Mouse (Mus musculus): ENCODE measurements around the gene Samhd1.
"Not testable (repeated sequence)": the region's sequence is repeated elsewhere in the genome, so short reads cannot be mapped to it uniquely, and the experiment has no call there.

Samhd1 gene

DNA sequence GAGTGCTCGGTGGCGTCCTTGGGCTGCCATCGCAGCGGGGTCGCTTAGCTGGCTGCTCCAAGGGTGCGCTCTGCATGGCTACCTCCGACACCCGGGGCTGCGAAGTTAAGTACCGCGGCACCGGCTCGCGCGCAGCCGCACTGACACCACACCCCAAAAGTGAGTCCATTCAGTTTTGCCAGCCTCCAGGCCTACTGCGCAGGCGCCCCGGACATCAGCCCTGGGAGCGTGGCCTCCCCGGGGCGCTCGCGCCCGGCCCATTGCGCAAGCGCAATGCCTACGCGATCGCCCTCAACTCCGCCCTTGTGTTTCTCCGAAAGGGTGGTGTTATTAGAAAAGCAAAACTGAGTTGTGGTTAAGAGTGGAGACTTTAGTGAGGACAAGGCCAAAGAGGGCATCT is at the start of gene Samhd1:
Samhd1 (minus strand) TSS at position 252 of the 400 bp plus-strand sequence.
- DNase-seq, result peak; percentile 94

DNA sequence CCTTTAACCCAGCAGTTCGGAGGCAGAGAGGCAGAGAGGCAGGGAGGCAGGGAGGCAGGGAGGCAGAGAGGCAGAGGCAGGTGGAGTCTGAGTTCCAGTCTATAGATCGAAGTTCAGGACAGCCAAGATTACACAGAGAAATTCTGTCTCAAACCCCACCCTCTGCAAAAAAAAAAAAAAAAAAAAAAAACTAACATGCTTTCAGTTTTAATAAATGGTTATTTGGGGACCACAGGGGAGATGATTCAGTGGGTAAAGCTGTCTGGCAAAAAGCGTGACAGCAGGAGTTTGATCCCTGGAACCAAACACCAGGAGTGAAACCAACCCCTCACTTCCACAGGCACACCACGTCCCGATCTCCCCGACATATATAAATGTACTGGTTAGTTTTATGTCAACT is 43.1 kb upstream of the Samhd1 start:
- no peak for DNase-seq

DNA sequence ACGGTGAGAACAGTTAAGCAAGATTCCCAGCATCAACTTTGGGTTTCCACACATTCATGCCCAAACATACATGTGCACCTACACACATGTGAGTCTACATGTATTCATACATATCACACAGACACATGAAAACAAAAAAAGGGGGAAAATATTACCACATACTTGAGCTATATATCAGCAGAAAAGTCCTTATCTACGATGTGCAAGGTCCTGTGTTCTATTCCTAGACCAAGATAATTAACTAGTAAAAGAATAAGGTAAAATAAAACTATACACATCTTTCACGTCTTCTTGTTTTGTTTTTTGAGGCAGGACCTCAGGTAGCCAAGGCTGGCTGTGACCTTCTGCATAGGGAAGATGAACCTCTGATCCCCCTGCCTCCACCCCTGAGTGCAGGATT is 41.2 kb upstream of the Samhd1 start:
- DNase-seq, result no peak

DNA sequence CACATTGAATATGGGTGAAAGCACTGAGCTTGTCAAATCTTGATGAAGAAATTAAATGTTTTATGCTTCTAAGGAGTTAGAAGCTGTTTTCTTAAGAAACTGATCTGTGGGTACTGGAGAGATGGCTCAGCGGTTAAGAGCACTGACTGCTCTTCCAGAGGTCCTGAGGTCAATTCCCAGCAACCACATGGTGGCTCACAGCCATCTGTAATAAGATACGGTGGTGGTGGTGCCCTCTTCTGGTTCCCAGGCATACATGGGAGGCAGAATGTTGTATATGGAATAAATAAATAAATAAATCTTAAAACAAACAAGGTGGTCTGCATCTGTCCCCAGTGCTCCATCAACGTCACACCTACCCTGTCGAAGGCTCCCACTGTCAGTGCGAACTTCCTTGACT is 39.4 kb upstream of the Samhd1 start:
- DNase-seq, result no peak

DNA sequence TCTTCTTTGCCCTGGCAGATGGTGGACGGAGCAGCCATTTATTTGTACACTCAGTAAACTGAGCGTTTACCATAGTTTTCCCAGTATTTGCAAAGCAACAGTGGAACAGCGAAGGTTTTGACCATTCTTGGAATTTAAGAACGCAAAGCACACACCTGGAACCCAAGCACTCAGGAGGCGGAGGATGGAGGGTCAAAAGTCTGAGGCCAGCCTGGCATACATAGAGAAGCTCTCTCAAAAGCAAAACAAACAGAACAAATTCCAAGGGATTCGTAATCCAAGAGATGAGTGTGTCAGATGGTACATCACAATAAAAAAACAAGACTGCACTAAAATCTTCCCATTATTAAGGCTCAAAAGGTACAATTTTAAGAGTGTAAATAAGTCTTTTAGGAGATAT is 38.5 kb upstream of the Samhd1 start:
- no peak for DNase-seq

DNA sequence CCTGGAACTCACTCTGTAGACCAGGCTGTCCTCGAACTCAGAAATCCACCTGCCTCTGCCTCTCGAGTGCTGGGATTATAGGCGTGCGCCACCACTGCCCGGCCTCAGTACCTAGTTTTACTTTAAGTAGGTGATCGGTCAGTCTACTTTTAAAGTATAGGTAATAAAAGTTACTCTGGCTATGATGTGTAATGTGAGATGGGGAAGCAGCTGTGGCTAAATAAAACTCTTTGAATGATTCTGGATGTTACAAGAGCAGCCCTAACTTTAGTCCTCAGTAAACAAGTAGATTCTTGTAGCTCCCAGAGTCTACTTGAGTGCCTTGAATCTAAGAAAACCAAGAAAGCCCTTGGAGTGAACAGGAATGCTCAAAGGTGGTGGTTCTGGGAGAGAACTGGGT is 37.9 kb upstream of the Samhd1 start:
- DNase-seq, result no peak

DNA sequence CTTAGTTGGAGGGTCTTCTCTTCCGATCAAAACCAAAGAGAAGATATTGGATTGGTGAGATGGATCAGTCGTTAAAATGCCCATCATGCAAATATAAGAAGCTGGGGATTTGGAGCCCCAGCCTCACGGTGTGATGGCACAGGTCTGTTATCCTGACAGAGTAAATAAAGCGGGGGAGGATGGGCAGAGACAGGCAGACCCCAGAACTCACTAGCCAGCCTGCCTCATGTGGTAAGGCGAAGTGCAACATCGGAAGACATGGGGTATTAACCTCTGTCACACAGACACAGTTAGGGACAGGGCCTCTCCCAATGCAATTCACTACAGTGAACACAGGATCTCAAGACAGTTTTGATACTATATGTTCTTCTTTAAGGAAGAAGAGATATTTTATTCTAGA is 35.6 kb upstream of the Samhd1 start:
- DNase-seq, result no peak

DNA sequence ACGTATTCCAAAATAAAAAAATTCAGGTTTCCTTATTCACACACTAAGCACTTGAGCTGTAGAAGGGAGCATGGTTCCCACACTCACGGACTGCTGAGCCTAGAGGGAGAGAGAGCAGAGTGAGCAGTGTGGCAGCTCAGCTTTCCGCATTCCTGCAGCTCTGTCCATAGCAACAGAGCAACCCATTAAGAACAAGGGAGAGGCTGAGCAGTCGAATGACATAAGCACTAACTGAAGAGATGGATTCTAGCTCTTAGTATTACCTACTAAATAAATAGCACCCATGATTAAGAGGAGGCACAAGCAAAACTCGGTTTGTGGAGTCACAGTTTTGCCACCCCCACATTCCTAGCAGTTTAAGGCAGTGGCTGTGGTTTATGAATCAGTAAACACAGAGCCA is 35.1 kb upstream of the Samhd1 start:
- DNase-seq, result peak; percentile 6

DNA sequence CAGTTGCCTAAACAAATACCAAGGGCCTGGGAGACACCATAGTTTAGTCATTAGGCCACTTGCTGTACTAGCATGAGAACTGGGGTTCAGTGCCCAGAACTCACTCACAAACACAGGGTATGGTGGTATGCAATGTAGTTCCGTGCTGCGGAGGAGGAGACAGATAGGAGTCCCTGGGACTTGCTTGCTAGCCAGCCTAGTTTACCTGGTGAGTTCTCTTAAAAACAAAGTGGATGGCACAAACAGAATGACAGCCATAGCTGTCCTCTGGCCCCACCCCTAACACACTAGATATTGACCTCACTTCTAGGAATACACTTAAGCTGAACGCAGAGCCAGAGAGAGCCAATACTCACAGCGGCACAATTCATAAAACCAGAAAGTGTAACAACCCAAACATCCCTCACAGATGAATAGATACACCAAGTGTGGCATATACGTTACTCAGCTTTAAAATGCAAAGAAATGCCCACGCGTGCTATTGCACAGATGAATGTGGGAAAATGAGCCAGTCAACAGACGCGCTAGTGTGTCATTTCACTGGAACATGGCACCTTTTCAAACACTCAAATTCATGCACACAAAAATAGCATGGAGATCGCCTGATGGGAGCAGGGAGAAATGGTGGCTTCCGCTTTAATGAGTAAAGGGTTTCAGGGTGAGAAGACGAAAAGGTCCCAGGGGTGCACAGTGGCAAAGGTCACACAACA is 31.5 kb upstream of the Samhd1 start:
- peak; percentile 19 for DNase-seq

DNA sequence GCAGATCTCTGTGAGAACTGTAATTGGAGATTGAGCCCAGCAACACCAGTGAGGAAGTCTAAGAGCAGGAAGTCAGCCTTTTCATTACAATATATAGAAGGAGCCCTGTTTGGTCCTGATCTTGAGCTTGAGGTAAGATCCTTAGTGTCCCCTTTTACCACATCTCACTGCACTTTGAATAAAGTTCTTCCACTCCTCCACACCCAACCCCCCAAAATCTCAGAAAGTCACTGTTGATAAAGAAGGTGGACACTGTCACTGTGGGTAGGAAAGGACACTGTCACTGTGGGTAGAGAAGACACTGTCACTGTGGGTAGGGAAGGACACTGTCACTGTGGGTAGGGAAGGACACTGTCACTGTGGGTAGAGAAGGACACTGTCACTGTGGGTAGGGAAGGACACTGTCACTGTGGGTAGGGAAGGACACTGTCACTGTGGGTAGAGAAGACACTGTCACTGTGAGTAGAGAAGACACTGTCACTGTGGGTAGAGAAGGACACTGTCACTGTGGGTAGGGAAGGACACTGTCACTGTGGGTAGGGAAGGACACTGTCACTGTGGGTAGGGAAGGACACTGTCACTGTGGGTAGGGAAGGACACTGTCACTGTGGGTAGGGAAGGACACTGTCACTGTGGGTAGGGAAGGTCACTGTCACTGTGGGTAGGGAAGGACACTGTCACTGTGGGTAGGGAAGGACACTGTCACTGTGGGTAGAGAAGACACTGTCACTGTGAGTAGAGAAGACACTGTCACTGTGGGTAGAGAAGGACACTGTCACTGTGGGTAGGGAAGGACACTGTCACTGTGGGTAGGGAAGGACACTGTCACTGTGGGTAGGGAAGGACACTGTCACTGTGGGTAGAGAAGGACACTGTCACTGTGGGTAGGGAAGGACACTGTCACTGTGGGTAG is 30.5 kb upstream of the Samhd1 start:
- not testable (repeated sequence) for DNase-seq

DNA sequence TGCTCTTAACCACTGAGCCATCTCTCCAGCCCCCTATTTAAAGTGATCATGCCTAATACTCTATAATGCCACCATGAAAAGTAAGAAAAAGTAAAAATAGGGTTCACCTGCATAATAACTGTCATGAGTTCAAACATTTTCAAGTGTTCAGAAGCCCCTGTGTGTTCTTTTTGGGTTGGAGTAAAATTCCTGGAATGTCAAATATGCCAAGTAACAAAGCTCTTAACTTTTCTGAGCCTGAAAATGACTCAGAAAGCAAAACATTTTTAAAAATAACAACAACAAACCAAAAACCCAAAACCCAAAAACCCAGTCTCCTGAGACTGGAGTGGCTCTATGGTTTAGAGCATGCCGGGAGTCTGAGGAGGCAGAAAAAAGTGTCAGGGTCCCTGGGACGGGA is 29.0 kb upstream of the Samhd1 start:
- no peak for DNase-seq

DNA sequence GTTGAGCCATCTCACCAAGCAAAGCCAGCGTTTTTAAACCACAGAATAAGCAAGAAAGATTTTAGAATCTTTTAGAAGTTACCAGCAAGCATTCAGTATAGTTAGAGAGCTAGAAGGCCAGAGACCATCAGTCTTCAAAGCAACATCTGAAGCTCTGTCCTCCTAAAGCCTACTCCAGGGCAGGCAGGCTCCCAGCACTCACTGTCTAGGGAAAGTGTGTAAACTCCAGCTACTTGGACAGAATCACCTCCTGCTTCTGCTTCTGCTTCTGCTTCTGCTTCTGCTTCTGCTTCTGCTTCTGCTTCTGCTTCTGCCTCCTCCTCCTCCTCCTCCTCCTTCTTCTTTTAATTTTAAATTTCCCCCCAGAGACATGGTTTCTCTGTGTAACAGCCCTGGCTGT is 21.0 kb upstream of the Samhd1 start:
- no peak for DNase-seq

DNA sequence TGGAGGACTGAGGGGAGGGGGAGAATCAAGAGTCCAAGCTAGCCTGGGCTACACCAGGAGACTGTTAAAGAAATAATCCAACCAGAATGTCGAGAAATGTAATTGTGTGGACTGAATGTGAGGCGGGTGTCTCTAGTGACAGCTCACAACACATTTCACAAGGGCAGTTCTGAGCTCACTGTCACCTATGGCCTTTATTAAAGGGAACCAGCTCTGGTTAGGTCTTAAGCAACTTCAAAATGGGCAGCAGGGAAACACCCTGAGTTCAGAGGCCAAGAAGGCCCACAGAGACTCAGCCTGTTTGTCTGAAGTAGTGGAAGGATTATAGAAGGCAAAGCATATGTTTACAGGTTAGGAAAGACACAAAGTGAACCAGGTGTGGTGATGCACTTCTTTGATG is 18.2 kb upstream of the Samhd1 start:
- no peak for DNase-seq

DNA sequence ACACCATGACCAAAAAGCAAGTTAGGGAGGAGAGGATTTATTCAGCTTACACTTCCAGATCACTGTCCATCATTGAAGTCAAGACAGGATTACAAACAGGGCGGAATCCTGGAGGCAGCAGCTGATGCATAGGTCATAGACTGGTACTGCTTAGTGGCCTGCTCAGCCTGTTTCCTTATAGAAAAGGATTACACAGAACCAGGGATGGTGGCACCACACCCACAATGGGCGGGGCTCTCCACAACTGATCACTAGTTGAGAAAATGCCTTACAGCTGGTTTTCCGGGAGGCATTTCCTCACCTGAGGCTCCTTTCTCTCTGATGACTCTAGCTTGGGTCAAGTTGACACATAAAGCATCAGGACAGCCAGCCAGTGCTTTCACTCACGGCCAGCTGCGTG is 13.4 kb upstream of the Samhd1 start:
- no peak for DNase-seq

DNA sequence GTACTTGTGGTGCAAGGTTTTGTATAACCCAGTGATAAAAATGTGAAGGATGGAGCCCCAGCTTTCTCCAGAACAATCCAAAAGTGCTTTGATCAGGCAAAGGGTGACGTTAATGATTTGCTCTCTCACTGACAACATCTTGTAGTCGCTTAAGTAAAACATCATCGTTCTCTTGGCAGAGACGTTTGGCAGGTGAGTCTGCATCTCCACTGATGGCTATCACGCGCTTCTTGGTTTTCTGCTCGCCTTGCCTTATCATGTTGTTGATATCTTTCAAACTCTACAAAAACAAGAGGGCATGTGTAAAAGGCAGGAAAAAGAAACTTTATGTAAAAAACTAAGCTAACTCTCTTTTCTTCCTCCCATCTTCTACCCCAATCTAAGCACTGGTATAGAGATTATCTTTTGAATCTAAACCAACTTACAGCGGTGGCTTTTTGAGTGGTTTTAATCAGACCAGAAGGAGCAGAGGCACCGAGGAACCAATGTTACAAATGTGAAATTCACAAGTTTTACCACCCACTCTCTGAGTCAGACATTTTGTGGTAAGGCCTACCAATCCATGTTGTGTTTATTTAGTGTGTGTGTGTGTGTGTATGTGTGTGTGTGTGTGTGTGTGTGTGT is 12.4 kb upstream of the Samhd1 start:
- no peak for DNase-seq

DNA sequence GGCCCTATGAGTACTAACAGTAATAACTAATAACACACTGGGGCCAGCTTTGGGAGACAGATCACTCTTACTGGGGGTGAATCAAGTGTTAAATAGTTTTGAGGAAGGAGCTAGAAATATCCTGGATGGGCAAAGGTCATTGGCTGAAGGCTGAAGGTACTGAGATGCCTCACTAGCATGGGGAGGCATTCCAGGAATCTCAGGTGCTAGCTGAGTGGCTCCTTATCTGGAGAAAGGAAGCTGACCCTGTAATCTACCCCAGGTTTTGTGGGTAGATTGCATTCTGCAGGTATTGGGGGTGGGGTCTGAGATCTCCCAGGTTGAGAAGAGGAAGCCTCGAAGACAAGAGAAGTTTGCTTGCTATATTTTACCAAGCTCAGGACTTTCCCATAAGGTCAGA is 10.1 kb upstream of the Samhd1 start:
- DNase-seq, result no peak

DNA sequence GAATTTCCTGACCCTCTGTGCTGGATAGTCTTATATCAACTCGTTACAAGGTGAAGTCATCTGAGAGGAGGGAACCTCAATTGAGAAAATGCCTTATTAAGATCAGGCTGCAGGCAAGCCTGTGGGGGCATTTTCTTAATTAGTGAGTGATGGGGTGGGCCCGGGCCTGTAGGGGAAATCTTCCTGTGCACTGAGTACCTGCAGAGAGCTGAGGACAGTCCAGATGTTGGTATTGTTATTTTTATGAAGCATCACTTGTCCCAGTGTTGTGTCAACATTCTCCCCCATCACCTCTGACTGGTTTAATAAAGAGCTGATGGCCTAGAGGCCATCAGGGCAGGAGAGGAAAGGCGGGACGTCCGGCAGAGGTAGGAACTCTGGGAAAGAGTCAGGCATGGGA is 9.1 kb upstream of the Samhd1 start:
- DNase-seq, result no peak

DNA sequence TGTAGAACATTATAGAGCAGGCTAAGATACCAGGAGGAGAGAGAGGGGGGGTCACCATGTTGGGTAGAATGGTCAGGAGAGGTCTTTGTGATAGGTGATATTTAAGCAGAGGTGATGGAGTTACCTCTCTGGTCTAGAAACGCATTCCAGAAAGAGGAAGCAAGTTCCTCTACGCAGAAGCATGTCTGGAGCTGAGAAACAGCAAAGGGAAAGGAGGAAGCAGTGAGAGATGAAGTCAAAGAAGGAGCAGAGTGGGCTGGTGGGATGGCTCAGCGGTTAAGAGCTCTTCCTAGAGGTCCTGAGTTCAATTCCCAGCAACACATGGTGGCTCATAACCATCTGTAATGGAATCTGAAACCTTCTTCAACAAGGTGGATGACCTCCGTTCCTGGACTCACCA is 6.9 kb upstream of the Samhd1 start:
- no peak for DNase-seq

DNA sequence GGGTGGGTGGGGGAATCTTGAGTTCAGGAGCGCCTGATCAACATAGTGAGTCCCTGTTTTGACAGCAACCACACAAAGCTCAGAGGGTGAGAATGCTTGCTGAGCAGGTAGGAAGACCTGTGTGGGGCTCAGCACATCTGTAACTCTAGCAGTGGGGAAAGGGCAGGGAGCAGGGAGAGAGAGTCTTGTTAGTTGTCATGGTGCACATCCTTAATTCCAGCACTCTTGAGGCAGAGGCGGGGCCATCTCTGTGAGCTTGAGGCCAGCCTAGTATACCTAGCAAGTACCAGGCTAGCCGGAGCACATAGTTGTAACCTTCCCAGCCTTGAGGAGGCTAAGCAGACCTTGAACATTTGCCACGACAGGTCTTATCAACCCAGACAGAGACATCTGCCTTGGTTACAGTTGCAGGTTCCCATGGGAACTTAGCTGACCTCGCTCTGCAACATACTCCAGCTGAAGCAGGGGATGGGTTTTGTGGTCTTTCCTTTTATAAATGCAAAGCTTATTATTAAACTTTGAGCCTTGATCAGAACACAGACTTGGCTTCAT is 4.3 kb upstream of the Samhd1 start:
- no peak for DNase-seq

DNA sequence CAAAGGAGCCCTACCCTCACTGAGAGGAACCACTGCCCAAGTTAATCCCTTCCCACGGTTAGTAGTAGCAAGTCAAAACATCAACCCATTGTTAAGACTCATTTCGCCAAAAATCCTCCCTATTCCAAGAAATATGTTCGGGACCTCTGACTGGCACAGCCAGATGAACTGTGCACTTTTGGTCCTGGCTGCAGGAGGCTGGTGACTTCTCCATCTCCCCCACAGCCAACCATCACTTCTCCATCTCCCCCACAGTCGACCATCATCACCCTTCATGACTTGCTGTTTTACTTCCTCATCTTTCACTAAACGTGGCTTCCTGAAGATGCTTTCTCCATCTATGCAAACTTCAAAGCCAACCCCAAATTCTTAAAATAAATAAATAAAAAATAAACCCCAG is 3.7 kb upstream of the Samhd1 start:
- DNase-seq, result no peak

DNA sequence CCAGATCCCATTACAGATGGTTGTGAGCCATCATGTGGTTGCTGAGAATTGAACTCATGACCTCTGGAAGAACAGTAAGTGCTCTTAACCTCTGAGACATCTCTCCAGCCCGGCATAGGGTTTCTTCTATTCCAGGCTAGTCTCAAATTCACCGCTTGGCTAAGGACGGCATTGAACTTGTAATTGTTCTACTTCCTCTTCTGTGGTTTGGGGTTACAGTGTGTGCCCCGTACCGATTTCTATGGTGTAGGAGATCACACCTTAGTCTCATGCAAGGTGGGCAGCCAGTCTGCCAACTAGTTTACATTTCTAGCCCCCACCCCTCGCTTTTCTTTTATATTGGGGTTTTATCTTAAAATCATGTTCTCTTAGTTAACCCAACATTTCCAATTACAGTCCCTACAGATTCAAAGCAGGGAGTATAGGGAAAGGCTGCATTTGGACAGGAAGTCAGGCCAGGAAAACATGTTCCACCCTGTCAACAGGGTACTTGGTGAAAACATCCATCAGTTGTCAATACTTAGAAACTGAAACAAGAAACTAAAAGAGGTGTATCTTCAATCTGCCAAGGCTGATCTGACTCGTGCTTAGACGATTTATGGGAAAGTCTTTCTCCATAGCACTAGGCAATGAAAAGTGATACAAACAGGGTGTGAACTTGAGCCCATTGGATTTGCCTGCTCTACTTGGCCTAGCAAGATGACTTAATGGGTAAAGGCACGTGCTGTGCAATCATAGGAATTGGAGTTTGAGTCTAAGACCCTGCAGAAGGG is 3.1 kb upstream of the Samhd1 start:
- no peak for DNase-seq

DNA sequence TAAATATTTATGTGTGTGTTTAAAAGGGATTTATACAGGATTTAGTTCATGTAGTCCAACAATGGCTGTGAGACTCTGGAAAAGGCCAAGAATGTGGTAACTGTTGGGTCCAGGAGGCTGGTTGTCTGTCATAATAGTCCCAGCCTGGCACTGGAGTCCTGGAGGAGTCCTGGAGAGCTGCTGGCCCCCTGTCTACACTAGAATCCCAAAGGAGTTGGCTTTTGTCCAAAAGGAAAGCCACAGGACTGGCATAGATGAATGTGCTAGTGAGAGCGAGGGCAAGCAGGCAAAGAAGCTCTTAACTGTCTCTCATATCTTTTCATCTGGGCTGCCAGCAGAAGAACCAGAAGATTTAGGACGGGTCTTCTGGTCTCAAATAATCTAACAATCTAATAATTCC is 1.6 kb upstream of the Samhd1 start:
- DNase-seq, result no peak

DNA sequence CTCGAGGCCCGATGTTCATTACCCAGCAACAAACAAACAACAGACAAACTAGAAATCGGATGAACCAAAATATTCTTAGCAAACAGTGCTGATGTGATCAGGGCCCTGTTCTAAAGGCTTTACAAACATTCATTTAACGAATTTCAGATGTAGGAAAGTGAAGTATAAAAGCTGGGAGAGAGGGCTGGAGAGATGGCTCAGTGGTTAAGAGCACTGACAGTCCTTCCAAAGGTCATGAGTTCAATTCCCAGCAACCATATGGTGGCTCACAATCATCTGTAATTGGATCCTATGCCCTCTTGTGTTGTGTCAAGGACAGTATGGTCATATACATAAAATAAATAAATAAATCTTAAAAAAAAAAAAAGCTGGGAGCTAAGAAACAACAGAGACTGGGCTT is 1.1 kb upstream of the Samhd1 start:
- DNase-seq, result no peak
